Mouse (Mus musculus) kidney, adult 11 months (tissue): ENCODE results near the gene Lonp2.

ENCODE experiments used
- DNase-seq: peaks from one replicate; pipeline ENCODE4 v3.0.0; 2022

Gene Lonp2

DNA sequence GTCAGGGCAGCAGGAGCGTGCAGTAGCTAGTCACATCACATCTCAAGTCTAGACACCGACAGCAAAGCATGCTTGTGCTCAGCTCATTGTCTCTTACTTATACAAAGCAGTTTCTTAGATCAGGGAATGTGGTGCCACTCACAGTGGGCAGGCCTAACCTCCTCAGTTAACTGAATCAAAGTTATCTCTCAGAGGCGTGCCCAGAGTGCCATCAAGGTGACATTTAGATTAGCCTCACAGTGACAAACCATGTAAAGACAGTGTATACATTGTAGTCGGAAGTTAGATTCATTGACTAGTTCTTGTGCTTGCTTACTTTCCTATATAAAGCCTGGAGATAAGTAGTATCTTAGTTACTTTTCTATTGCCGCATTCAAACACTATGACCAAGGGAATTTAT lies 6.4 kb downstream of the Lonp2 start:
- DNase-seq, result no peak

DNA sequence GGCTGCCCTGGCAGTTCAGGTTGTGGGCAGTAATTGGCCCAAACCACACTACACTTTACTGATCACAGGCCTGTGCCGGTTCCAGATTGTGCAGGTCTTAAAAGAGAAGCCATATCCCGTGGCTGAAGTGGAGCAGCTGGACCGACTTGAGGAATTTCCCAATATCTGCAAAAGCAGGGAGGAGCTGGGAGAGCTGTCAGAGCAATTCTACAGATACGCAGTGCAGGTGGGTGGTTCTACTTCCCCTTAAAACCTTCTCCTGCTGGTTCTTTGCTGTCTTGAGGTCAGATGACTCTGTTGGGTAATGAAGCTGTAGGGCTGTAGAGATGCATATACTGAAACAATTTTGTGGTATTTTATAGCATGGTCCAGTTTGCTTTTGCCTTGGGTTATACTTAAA lies 7.6 kb downstream of the Lonp2 start:
- DNase-seq, result no peak

DNA sequence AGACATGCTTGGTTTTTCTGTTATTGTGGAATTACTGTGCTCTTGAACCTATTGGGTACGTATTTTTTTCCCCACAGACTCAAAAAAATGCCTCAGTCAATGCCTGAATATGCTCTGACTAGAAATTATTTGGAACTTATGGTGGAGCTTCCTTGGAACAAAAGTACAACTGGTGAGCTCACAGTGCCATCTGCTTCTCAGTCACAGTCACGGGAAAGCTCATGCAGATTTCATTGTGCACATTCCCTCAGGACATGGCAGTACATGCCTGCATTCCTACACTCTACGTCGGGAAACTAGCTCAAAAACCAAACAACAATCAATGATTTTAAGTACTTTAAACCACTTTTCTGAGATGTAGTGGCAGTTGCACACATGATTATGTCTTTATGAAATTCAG lies 14.0 kb downstream of the Lonp2 start:
- DNase-seq, result no peak

DNA sequence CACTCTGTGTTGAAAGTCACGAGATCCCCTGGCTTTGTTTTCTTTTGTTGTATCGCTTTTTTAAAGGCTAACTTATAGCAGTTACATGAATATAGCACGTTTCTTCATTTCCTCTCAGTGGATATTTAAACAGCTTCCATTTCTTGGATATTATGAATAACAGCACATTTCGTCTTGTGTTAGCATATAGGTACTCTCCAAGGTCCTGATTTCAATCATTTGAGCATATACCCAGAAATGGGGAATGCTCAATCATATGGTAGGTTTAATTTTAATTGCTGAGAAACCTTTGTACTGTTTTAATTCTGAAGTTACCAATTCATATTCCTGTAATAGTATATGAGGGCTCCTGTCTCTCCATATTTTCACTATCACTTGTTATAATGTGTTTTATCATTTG lies 15.1 kb downstream of the Lonp2 start:
- no peak for DNase-seq

DNA sequence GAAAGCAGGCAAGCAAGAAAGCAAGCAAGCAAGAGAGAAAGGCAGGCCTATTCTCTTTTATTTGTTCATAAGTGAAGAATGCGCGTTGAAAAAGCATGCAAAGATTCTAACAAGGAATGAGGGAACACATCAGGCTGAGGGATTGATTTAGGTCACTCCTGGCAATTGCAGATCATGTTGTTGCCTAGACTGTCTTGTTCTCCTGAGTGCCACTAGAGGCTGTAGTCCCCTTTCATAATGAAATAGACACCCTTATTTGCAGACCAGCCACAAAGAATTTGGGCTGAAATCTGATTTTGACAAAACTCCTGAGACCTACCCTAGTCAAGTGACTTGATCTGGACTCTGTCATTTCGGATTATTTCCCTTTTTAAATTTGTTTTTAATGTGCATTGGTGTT lies 18.8 kb downstream of the Lonp2 start:
- no peak for DNase-seq

DNA sequence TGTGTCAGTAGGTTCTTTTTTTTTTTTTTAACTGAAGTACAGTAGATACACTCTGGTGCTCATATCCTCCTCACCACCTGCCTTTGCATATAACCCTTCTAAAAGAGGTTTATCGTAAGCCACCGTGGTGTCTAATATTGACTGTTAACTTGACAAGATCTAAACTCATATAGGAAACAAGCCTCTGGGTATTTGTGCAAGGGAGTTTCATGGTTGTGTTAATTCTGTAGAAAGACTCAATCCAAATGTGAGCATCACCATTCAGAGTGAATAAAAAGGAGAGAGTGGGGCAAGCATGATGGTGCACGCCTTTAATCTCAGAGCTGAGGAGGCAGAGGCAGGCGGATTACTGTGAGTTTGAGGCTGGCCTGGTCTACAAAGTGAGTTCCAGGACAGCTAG lies 20.8 kb downstream of the Lonp2 start:
- no peak for DNase-seq

DNA sequence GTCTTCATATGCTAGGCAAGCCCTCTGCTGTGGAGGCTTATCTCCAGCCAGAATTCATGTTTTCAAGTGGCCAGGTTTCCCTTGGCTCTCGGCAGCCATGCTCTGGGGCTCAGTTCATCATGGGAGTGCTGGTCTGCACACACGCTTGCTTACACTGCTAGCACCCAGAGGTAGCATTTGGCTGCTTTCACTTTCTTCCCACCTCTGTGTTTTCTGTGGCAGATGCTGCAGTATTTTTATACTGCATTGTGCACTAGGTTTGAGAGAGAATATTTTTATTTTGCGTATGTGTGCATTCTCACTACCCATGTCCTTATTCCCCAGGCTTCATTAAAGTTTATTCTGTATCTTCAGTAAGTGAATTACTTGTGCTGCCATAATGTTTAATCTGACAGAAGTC lies 23.9 kb downstream of the Lonp2 start:
- no peak for DNase-seq

DNA sequence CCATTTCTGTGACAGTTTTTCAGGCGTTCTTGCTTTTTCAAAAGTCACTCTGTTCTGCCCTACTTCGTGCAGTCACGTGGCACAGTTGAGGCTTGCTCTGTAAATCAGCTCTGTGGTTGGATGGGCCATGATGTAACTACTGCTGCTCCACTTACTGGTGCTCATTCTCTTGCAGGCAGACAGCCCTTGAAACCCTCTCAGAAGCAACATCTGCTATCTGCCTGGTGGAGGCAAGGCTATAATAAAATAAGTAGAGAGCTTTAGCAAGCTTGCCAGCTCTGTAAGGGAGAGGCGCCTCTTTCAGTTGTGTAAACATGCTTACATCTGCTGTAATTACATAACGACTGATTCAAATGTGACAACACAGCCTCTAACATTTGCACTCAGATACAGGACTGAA lies 27.6 kb downstream of the Lonp2 start:
- no peak for DNase-seq

DNA sequence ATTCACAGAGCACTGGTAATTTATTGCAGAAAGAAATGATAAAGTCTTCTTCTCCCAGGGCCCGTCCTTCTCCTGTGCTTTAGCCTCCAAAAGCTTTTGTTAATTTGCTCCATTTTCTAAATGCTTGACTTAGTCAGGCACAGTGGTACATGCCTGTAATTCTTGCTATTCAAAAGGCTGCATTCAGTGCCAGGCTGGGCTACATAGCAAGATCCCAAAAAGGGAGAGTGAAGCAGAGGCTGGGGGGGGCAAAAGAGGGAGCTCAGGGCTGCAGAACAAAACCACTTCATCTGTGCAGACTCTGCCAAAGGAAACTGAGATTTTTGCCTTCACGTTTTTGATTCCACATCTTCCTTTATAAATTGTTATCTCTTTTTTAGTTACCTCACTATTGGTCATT lies 28.7 kb downstream of the Lonp2 start:
- DNase-seq, result no peak

DNA sequence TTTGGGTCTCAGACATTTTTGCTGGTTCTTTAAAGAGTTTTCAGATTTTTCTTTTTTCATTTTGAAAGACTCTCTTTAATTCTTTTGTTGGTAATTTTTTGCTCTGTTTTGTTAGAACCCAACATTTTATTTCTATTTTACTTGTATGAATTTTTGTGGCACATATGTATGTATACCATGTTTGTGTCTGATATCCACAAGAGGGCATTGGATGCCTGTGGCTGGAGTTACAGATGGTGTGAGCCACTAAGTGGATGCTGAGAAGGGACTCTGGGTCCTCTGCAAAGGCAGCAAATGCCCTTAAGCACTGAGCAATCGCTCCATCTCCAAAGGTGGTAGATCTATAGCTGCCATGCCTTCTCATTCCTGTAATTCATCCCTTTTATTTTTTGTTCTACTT lies 30.7 kb downstream of the Lonp2 start:
- no peak for DNase-seq

DNA sequence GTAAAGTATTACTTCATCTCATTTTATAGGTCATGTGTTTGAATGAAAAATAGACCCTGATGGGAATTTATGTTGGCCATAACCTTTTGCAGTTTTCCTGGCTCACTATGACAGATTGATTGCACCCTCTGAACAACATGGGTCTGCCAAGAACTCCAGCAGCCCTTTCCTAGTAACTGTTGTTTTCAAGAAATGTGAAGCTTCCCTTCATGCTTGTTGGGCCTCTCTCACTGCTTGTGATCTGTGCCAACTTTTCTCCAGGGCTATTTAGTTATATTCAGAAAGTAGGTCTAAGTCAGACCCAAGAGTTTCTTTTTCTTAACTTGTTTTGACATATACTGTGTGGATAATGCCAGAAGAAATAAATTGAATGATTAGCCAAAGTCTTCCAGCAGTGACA lies 44.9 kb downstream of the Lonp2 start:
- peak; percentile 16 for DNase-seq

DNA sequence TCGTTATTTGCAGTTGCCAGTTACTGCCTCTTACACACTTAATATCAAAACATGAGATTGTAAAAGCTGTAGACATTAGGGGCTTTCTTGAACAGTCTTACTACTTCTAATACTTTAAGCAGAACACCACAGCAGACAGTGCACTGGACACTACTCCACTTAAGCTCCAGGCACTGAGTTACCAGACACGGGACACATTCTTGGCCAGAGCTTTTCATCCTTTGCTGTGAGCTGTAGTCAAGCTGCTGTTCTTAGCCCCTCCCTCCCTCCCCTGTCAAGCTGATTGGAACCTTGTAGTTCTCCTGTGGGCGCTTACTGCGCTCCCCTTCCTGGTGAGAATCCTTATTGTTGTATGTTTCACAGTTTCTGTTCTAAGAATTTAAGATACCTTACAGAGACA lies 45.4 kb downstream of the Lonp2 start:
- no peak for DNase-seq

DNA sequence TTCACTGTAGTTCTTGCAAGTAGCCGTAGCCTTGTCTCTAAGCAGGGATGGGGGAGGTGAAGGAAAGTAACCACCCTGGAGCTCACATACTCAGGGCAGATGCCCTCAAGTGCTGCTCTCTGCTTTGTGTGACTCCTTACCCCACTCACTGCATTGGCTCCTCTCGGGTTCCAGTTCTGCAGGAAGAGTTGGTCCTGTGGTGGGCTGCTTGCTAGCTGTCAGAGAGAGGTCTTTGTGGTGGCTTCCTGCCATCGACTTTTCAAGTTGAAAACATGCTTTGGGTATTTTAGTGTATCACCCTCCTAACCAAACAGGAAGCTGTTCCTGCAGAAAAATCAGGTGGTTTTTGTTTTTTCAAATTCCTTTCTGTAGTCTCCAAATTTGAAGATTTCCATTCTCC lies 62.8 kb downstream of the Lonp2 start:
- no peak for DNase-seq

DNA sequence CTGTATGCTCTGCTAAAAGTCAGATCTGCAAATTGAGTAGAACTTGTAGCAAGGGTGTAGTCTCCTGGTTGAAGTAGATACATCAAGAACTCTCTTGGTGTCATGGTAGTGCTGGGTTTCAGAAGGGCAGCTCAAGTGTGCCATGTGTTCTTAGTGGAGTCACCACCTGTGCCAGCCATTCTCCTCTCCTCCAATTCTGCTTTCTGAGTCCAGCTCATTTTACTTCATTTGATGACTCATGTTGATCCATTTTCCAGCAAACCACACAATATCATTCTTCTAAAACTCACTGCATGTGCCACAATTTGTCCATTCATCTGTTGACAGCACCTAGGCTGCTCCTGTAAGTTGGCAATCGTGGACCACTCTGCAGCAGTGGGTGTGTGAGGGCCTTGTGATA lies 68.3 kb downstream of the Lonp2 start:
- no peak for DNase-seq

DNA sequence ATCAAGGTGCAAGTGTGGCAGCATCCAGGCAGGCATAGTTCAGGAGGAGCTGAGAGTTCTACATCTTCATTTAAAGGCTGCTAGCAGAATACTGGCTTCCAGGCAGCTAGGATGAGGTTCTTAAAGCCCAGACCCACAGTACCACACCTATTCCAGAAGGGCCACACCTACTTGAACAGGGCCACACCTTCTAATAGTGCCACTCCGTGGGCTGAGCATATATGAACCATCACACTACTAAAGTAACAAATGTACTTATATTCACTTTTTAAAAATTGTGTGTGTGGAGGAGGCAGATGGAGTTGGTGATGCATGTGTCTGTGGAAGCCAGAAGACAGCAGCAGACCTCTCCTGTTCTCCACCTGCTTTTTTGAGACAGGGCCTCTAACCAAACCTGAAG lies 70.2 kb downstream of the Lonp2 start:
- DNase-seq, result no peak

DNA sequence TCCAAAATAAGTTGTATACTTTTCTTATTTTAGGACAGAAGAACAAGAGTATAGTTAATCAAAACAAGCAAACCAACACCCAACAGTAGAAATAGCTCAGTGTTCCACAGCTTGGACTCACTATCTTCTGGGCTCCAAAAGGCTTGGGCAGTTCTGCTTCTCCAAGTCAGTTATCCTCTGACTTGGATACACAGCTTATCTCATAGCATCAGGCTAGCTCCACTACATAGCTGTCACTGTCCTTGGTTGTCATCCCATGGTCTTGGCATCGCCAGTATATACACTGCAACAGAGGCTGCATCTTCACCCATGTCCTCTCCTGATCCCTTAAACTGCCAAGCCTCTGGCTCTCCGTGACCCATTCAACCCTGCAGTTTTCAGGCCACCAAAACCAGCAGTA lies 71.9 kb downstream of the Lonp2 start:
- DNase-seq, result no peak

DNA sequence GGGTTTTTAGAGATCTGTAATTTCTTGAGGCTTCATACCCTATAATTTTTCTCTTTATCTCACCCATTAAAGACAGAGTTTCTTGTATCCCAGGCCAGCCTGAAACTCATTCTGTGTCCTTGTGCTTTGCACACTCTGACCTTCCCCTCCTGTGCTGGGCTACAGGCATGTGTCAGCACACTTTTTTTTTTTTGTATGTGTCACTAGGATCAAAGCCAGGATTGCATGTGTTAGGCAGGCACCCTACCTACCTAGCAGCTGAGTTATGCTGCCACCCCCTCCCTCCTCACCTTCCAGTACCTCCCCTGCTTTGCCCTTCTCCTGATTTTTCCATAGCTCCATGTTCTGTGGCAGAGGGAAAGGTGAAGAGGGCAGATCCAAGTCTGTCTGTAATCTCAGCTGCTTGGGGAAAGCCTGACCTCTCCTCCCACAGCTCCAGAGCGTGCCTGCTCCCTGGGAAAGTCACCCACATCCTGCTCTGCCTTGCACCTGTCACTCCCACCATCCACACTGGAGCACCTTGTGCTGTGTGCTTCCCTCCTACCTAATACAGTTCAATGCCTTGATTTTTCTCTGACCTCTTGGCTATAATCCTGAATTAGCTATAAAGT lies 75.1 kb downstream of the Lonp2 start:
- DNase-seq, result no peak

DNA sequence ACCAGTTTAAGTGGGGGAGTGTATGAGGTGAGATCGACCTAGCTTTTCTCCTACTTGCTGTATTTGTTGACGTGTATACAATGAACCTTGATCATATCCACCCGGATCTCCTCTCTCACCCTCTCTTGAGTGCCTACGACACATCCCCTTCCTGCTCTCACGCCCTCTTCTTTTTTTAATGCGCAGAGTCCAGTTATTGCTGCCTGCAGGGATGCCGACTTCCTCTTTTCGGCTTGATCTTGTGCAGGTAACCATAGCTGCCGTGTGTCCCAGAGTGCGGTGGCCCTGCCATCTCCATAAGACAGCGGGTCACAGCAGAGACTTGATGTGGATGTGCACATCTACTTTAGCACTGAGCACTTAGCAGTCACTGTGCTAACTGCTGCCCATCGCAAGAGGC lies 75.6 kb downstream of the Lonp2 start:
- DNase-seq, result no peak

DNA sequence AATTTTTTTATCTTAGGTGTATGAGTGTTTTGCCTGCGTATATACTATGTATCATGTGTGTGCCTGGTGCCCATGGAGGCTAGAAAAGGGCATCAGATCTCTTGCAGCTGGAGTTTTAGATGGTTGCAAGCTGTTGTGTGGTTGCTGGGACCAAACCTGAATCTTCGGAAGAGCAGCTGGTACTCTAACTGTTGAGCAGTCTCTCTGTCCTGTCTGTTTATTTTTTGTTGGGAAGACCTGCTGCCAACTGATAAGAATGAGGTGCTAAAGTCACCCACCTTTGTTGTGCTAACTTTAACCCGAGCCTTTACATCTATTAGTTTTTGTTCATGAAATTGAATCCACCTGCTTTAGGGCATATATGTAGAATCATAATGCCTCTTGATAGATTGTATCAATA lies 78.6 kb downstream of the Lonp2 start:
- no peak for DNase-seq

DNA sequence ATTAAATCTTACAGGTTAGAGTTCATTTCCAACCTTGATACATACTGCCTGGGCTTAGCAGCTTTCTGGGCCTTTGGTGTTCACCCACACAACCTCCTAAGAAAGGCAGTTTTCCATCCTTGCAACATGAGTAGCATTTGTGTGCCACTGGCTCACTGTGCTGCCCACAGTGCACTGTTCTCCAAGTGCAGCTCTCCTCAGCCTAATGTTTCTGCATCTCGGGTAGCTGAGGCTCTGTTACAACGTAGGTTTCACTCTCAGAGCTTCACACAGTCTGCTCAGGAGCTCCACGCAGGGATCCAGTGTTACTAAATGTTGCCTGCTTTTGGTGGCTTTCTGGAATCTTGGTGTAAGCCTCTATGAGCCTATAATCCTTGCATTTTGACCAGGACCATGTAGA lies 81.5 kb downstream of the Lonp2 start:
- DNase-seq, result no peak

DNA sequence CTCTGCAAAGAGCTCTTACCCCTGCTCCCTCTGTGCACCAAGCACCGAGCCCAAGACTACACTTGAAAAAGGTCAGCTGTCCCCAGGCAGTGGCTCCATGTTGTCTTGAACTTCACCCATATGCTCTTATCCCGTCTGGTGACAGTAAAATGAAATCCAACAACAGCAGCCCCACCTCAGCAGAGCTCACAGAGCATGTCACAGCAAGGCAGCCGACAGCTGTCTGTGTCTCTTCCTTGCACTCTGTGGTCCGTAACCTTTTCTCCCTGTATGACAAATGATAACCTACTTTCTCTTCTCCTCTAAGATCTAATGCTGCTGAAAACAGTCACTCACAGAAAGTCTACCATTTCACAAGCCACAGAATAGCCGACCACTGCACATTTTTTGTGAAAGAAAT lies 82.9 kb downstream of the Lonp2 start:
- no peak for DNase-seq

DNA sequence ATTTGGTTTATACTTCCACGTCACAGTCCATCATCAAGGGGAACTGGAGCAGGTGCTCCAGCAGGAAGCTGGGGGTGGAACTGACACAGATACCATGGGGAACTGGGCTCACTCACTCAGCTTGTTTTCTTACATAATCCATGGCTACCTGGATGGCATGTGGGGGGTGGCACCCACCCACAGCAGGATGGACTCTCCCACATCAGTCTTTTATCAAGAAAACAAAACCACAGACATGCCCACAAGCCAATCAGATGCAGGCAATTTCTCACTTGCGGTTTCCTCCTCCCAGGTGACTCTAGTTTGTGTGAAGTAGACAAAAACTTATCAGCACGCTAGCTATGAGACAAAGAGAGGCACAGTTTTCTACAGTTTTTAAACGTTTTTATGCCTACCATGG lies 84.0 kb downstream of the Lonp2 start:
- no peak for DNase-seq

DNA sequence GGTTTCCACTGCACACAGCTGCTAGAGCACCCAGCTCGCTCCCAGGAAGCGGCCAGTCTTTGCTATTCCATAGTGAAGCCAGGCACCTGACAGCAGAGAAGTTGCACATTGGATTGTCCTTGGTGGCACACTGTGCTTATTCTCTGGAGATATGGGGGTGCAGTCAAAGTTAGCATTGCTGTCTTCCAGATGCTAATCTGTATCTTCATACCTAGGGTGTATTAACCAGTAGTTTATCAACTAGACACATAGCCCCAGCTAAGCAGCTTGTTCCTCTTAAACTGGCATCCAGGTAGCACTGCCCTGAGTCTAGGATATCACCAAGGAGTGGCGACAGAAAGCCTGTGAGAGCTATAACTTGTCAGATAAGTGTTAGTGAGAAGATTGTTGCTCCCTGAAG lies 88.8 kb downstream of the Lonp2 start:
- no peak for DNase-seq

DNA sequence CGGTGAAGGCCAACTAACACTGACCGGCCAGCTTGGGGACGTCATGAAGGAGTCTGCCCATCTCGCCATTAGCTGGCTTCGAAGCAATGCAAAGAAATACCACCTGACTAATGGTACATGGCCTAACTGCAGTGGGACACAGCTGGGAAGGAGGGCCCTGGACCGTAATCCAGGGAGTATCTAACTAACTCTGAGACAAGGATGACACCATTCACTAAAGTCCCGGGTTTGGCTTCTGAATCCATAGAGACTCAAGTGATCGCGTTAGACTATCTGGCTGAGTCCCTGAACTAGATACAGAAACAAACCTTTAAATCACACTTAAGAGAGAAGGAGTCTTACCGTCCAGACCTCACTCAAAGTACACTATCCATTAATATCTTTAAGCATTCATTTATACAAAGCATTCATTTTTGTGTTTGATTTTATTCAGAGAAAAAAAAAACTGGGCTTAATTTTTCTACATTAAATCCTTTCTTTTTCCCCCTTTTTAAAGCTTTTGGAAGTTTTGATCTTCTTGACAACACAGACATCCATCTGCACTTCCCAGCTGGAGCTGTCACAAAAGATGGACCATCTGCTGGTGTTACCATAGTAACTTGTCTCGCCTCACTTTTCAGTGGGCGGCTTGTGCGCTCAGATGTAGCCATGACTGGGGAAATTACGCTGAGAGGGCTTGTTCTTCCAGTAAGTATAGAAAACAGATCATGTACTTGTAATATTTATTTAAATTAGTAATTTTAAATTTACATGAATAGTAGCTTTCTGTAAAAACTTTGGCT lies 89.8 kb downstream of the Lonp2 start:
- no peak for DNase-seq

DNA sequence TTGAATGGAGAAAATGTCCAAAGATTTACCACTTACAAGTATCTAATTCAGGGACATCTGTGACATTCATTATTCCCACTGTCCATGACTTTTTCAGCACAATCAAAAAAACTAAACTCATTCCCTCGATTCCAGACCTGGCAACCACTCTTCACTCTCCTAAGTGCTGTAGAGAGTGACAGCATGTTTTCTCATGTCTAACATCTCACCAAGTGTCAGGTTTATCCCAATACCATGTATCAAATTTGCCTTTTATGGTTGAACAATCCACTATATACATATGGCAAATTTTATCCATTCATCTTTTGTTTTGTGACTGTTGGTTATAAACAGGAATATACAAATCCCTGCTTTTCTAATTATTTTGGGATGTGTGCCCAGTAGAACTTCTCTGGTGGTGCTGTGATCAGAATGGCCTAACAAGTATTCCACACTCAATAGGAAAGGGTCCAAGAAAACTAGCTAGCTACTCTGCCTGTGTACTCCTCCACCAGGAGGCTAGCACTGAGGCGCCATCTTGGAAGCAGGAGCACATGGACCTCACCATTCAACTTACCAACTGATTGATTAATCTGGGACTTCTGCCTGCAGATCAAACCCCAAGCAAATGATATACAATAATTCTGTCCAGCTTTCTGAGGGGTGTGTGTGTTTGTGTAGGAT lies 94.6 kb downstream of the Lonp2 start:
- DNase-seq, result no peak
